Mouse (Mus musculus): ENCODE measurements around the gene 2310046K23Rik.
A peak's percentile ranks its signal among the peaks of the same experiment; 100 is the strongest.
"Not testable (repeated sequence)": the region's sequence is repeated elsewhere in the genome, so short reads cannot be mapped to it uniquely, and the experiment has no call there.

The 2310046K23Rik gene

GRCm38 (mm10) chr3:92534411-92534810 is at the start of gene 2310046K23Rik:
Gene 2310046K23Rik (minus strand): TSS chr3:92534511.
- DNase-seq (ENCODE audit: low read depth, low spot score) = no peak

- no peak for DNase-seq (ENCODE audit: low read depth, low spot score)
These were observed 49.0 kb upstream of the 2310046K23Rik start for GRCm38 (mm10) chr3:92583164-92583826.

DNA sequence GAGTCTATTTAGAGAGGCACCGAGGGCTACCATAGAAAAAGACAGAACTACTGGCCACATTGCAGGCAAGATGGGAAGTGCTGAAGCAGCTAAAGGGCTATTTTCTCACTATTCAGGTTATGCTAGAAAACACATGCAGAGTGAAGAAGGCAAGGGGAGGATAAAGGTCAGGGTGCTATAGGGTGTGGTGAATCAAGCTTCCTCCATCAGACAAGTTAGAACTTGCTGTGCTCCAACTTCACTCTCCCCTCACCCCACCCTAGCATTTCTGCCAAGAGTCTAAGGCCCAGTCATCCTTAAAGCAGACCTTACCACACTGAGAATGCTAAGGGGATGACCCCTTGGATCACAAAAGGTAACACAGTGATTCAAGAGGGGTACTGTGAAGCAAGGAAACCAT is 45.2 kb upstream of the 2310046K23Rik start:
- no peak for DNase-seq (ENCODE audit: low read depth, low spot score)

- no peak for DNase-seq (ENCODE audit: low read depth, low spot score)
These were observed 44.5 kb upstream of the 2310046K23Rik start for GRCm38 (mm10) chr3:92578652-92579413.

DNA sequence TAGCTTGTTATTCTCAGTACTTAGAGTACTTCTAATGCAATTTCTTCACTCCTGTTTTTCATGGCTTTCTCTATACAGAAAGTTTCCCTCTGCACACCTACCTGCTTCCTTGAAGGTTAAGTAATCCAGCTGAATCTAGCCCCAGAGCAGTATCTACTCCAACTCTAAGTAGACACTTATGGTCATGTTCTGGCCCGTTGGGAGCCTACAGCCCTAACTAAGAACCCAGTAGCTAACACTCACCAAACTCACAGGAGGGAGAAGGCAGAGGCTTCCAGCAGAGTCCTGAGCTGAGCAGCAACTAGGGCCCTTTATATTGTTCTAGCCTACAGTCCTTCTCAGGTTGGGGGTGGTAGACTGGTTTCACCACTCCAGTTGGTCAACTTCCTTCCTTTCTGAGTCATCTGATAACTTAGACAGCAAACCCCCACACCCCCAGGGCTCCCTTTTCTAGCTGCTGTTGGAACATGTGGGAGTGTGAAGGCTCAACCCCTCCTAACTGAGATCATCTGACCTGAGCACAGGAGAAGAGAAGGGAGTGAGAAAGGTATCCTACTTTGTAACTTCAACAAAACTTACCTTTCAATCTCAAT is 39.2 kb upstream of the 2310046K23Rik start, which contains the start of gene Ivl:
Gene Ivl (minus strand): TSS at position 287 of the 593 bp plus-strand sequence.
- no peak for DNase-seq (ENCODE audit: low read depth, low spot score)

- no peak for DNase-seq (ENCODE audit: low read depth, low spot score)
These were observed 38.3 kb upstream of the 2310046K23Rik start for GRCm38 (mm10) chr3:92572514-92573155.

DNA sequence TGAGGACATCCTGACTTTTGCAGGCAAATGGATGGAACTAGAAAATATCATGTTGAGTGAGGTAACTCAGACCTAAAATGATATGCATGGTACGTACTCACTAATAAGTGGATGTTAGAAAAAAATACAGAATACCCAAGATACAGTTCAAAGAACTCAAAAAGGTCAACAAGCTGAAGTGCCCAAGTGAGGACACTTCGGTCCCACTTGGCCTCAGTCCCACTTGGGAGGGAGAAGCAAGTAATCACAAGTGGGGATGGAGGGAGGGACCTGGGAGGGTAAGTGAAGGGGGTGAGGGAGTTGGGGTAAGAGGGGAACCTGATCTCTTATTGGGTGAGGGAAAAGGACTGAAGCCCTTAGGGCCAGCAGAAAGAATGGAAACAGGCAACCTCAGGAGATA is 34.4 kb upstream of the 2310046K23Rik start:
- no peak for DNase-seq (ENCODE audit: low read depth, low spot score)

GRCm38 (mm10) chr3:92565418-92565817 is 31.1 kb upstream of the 2310046K23Rik start:
- no peak for DNase-seq (ENCODE audit: low read depth, low spot score)

DNA sequence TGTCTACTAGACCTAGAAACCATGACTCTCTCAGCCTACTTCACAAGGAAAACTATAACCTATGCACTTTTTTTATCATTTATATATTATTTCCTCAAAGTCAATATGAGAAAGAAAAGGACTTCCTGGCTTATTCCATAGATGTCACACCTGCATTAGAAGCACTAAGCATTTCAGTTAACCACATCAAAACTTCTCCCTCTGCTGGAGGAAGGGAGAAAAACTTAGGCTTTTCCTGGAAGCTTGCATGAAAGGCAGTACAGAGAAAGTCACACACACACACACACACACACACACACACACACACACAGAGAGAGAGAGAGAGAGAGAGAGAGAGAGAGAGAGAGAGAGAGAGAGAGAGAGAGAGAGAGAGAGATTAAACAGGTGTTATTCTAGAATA is 22.0 kb downstream of the 2310046K23Rik start:
- no peak for DNase-seq (ENCODE audit: low read depth, low spot score)

DNA sequence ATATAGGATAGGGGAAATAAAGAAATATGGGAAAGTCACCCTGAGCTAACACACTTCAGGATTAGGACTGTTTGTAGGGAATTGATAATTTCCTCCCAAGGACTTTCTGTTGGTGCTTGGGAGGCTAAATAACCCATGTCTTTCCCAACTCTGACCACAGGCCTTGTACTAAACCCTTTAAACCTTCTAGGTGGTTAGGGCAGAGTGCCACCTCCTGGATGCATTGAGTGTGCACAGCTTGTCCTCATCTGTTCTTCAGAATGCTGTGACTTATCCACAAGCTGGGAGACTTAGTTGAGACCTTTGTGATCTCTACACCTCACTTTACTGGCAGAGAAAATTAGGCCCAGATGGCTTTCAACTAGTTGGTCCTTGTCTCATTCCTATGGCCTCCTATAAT is 23.5 kb downstream of the 2310046K23Rik start:
- DNase-seq (ENCODE audit: low read depth, low spot score) = peak; percentile 4

GRCm38 (mm10) chr3:92508185-92508584 is 26.1 kb downstream of the 2310046K23Rik start:
- no peak for DNase-seq (ENCODE audit: low read depth, low spot score)

DNA sequence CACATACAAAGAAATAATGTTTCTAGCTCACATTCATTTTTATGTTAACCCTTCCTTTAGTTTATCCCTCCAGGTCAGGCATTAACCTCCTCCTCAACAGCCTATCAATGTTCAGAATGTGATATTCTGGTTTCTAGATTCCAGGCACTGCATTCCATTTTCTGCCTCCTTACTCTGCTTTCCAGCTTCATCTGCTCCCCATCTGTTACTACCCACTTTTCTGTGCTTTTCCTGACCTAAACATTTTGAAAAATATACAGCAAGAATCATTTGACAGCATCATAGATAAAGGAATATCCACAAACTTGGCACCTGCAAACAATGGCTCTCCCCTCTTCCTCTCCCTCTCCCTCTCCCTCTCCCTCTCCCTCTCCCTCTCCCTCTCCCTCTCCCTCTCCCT is 30.8 kb downstream of the 2310046K23Rik start:
- no peak for DNase-seq (ENCODE audit: low read depth, low spot score)

DNA sequence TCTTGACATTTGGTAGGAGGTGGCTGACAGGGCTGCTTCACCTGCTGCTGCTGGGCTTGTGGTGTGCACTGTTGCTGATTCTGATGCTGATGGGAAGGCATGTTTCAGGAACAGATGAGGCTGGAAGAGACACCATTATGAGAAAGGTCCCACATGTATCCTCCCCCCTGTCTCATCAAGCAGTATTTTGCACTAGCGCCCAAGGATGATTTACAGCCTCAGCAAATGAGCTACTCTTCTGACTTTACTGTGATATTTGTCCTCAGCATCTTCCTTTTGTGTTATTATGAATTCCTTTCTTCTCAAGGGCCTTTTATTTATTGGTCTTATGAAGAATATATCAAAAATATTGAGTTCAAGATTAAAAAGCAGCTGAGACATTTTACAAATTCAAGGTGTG is 33.9 kb downstream of the 2310046K23Rik start, which contains the start of gene Sprr4:
Gene Sprr4 (minus strand): TSS at position 101 of the 400 bp plus-strand sequence.
- no peak for DNase-seq (ENCODE audit: low read depth, low spot score)

DNA sequence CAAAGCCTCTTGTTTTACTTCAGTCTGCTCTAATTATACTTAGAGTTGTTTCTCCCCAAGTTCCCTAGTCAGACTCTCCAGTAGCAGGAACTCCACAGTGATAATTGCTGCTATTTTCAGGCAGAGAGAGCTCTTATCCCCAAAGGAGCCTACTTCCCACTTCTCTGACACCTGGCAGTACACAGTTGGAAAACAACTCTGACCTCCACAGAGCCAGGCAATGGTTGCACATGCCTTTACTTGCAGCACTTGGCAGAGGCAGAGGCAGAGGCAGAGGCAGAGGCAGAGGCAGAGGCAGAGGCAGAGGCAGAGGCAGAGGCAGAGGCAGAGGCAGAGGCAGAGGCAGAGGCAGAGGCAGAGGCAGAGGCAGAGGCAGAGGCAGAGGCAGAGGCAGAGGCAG is 44.0 kb downstream of the 2310046K23Rik start:
- DNase-seq (ENCODE audit: low read depth, low spot score) = not testable (repeated sequence)

DNA sequence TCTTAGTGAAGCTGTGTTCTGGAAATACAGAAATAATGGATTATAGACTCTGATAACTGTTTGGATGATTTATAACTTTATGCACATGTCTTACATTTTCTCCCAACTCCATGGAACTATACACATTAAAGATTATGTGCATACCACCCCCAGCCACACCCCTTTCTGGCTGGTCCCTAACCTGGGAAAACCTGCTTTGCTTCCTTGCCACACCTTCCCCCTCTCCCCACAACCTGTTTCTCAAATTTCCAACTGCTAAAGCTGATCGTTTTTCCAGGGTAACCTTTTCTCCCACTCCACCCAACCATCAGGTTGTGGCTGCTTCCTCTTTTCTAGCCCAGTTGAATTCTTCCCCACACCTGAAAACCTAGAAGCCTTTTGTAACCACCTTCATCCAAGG is 48.0 kb downstream of the 2310046K23Rik start:
- no peak for DNase-seq (ENCODE audit: low read depth, low spot score)

GRCm38 (mm10) chr3:92485863-92486262 is 48.4 kb downstream of the 2310046K23Rik start, which contains the start of gene Sprr1a:
Gene Sprr1a (minus strand): TSS chr3:92485895.
- no peak for DNase-seq (ENCODE audit: low read depth, low spot score)

Measured in WW6 (cell line).